Mouse (Mus musculus): ENCODE results near the gene Sdcbp2. TPM values are rescaled to one million over a fixed set of nuclear protein-coding genes. Genes with fewer than 3 reads are reported as not detected.

The Sdcbp2 gene
- 1.8 TPM in 2 replicates for polyA plus RNA-seq (2012; rRNA removed)

DNA sequence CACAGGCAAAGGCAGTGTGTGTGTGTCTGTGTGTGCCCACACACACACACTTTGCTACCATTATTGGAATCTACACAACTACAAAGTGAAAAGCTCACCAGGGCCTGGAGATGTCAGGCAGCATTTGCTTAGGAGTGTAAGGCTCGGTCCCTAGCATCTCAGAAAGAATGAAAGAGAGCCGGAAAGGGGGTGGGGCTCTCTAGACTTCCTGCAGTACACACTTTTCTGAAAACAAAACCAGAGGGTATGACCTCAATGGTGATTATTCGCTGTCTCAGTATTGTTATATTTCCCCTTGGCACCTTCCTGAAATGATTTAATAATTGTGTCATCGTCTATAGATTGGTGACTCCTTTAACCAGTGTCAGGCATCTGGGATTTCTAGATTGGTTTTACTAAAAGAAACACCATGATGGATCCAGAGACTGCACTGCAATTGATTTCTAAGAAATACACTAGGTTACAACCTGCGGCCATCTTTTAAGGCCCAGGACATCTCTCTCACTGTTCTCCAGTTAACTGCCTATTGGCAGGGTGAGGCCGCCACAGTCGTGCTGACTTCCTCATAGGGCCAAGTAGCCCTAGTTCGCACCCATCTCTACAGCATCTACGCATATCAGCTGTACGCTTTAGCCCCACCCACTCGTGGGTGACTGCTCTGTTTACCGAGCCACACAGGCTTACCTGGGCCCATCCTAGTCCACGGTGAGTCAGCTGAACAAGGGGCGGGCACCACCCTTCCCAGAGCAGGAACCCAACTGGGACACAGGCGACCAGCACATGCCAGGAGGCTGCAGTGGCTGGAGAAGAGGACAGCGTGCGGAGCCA lies at the start of gene Sdcbp2:
Gene Sdcbp2, plus strand, starts transcription at position 750 of the 828 bp plus-strand sequence.
- no peak for DNase-seq (ENCODE audit: extremely low spot score in 1 of 2, low spot score in 1 of 2)

DNA sequence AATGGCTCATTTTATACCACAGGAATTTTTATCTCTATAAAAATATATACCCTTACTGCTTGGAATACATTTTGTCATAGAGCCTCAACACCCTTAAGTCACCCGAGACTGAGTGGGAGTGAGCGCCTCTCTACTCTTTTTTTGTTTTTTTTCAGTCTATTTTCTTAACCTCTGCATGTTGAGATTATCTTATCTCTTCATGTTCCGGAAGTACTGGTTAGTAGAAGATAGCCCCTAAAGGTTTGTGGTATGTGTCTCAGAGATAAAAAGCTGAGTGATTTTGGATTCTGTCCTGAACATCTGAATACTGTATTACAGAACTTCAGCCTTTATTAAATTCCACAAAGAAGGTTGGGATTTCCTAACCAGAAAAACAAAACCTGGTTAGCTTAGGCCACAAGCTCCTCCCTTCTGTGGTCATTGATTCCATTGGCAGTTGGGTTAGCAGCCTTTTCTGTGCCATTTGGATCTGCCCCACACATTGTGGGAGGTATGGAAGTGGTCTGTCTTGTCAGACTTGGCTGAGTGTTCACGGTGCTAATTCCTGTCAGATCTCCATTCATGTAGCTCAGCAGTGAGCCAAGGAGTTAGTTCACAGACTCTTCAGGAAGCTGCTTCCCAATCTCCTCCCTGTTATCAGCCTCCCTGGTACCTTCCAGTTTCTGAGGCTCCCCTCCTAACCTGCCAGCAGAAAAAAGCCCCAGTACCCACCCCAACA lies 47.9 kb upstream of the Sdcbp2 start:
- DNase-seq (ENCODE audit: extremely low spot score in 1 of 2, low spot score in 1 of 2), result peak in 1 of 2 experiments; percentile 38

DNA sequence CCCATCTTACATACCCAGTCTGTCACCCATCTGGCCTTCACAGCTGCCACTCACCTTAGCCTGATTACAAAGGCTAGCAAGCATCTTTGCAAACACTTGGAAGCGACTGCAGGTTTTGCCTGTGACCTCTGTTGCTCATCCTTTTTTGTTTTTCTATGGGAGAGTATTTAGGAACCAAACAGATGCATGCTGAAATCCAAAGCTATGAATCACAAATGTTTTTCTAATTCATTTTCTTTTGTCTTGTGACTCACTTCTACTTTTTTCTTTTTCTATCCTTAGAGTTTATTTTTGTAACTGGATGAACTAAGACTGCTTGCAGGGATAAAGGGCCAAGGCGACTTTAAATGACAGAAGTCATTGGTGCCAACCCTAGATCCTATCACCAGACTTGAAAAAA lies 46.9 kb upstream of the Sdcbp2 start:
- no peak for DNase-seq (ENCODE audit: extremely low spot score in 1 of 2, low spot score in 1 of 2)

DNA sequence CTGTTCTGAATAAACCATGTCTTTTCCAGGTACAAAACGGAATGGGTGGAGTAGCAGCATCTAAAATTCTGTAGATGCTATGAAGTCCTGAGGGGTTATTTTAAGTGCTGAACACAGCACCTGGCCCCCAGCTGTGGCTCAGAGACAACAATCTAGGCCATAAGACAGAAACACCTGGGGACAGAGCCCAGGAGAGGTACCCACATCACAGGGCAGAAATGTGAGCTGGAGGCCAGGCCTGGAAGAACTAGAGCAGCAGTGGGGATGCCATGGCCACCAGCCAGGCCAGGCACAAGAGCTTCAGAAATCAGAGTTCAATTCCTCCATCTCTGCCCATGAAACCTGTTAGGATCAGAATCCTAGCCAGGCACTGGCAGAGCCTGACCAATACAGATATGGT lies 44.4 kb upstream of the Sdcbp2 start:
- no peak for DNase-seq (ENCODE audit: extremely low spot score in 1 of 2, low spot score in 1 of 2)

DNA sequence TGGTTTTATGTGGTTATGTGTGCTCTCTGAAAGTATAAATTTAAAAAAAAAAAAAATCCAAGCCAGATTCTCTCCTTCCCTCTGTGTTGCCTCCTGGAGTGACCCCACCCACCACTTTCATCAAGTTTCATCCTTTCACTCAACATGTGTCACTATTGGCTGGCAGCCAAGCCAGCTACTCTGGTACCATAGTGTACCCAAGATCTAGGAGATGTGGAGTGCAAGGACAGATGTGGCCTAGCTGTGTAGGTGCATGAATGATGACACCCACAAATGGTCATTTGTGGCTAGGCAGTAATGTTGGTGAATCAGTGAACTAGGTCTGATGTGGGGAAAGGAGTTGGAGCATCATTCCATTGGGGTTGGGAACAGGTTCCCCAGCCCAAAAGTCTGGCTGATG lies 43.3 kb upstream of the Sdcbp2 start:
- DNase-seq (ENCODE audit: extremely low spot score in 1 of 2, low spot score in 1 of 2), result no peak

DNA sequence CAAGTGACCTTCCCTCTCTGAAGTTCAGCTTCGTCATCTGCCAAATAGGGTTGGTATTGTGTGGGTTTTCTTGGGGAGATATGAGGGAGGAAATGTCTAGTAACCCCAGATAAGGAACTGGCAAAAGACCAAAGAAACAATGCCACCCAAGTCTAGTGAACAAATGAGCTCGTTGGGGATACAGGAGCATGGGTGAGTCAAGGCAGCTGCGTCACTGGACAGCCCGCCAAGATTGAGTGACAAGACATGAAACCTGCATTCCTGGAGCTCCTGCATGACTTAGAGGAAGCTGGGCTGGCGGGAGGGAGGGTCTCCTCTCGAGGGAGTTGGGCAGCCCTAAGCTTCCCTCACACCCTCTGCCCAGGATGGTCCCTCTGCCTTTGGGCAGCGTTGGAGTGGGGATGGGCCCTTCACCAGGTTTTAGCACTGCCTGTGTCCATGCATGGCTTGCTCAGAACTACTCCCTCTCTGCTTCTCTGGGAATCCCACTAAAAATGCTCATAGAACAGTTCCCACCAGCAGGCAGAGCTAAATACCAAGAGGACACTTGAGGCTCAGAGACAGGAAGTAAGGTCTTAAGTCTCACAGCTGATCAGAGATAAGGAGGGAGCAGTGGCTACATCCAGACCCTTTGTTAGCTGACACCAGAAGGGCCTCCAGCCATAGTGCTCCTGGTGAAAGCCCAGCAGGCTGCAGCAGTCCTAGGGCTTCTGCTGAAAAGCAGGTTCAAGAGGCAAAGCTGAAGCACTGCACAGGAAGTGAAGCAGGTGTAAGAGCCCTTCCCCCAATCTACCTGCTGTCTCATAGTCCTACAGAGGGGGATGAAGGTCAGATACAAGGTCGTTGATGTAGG lies 41.8 kb upstream of the Sdcbp2 start:
- no peak for DNase-seq (ENCODE audit: extremely low spot score in 1 of 2, low spot score in 1 of 2)

DNA sequence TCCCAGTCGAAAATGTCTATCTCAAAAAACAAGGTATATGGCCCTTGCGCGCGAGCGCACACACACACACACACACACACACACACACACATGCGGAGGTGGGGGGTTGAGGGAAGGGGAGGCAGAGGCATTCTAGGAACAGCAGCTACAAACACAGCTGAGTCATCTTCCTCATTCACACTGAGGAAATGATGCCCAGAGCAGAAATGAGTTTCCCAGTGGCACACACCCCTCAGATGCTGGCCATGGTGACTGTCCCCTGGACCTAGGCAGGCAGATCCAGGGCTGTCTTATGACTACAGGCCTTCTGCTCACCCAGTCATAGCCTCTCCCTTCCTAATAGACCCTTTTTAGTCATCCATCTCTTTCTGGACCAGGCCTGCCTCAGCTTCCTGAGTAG lies 38.8 kb upstream of the Sdcbp2 start:
- no peak for DNase-seq (ENCODE audit: extremely low spot score in 1 of 2, low spot score in 1 of 2)

DNA sequence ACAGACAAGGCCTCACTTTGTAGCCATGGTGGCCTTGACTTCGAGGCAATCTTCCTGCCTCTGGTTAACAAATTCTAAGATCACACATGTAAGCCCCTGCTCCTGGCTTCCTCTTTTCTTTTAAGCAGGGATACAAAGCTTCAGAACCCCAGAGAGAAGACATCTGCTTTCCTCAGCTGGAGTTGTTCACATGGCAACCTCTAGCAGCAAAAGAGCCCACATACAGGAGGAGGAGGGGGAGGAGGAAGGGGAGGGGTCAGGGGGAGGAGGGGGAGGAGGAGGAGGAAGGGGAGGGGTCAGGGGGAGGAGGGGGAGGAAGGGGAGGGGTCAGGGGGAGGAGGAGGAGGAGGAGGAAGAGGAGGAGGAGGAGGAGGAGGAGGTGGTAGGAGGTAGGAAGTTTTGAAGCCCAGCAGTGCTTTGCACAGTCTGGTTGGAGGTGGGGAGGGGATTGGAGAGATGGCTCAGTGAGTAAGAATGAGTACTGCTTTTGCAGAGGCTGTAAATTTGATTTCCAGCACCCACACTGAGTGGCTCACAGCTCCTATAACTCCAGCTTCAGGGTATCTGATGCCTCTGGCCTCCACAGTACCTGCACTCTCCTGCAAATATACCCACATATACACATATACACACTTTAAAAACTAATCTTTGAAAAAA lies 36.3 kb upstream of the Sdcbp2 start:
- peak in 1 of 2 experiments; percentile 46 for DNase-seq (ENCODE audit: extremely low spot score in 1 of 2, low spot score in 1 of 2)

DNA sequence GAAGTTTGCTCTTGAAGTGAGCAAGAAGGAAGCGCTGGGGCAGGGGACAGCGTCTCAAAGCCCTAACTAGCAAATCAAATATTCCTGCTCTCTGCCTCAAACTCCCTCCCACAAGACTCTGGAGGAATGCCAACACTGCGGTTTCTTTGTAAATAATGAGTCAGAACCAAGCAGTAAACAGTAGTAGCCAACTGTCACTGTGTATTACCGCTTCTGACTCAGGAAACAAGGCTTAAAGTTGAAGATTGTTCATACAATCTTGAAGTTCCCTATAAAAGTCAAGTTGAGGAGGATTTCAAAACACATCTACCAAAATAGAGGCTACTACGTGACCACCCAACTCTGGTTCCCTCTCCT lies 35.8 kb upstream of the Sdcbp2 start:
- DNase-seq (ENCODE audit: extremely low spot score in 1 of 2, low spot score in 1 of 2), result peak in 1 of 2 experiments; percentile 75

DNA sequence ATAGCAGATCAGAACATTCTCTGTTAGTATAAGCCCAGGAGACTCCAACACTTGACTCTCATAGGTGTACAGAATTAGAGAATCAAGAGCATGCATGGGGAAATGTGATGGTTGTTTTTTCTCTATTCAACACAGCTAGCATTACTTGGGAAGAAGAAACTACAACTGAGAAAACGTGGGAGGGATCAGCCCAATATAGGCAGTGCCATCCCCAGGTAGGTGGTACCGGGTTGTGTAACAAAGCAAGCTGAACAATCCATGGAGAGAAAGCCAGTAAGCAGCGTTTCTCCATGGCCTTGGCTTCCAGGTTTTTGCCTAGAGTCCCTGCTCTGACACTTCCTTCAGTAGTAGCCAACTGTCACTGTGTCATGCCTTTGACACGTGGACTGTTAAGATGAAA lies 33.8 kb upstream of the Sdcbp2 start:
- peak in 1 of 2 experiments; percentile 47 for DNase-seq (ENCODE audit: extremely low spot score in 1 of 2, low spot score in 1 of 2)

DNA sequence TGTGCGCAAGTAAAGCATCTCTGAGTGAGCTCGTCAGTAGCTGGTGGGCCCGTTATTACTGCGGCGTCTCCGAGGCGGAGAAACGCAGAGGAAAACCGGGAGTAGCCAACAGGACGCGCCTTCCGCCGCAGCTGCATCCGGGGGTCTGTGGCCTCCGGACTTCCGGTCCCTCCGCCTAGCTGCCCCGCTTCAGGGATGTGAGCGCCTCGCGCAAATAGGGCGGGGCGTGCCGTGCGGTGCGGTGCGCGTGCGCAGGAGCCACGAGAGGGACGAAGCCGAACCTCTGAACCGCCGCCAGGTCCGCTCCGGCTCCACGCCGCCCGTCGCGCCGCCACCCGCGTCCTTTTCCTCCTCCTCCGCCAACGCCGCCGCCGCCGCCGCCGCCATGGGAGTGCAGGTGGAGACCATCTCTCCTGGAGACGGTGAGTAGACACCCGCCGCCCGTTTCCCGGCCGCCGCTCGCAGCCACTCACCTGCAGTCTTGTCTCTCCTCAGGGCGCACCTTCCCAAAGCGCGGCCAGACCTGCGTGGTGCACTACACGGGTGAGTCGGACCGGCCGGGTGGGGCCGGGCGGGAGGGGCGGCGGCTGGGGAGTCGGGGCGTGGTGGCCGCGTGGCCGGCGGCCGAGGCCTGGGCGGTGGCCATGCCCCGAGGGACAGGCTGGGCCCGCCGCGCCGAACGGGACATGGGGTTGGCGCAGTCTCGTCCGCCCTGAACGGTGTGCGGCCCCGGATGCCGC lies 29.9 kb upstream of the Sdcbp2 start, which contains the start of gene Fkbp1a:
Gene Fkbp1a, plus strand, starts transcription at position 161 of the 740 bp plus-strand sequence.
- DNase-seq (ENCODE audit: extremely low spot score in 1 of 2, low spot score in 1 of 2), result peak; percentile 90 to 97

DNA sequence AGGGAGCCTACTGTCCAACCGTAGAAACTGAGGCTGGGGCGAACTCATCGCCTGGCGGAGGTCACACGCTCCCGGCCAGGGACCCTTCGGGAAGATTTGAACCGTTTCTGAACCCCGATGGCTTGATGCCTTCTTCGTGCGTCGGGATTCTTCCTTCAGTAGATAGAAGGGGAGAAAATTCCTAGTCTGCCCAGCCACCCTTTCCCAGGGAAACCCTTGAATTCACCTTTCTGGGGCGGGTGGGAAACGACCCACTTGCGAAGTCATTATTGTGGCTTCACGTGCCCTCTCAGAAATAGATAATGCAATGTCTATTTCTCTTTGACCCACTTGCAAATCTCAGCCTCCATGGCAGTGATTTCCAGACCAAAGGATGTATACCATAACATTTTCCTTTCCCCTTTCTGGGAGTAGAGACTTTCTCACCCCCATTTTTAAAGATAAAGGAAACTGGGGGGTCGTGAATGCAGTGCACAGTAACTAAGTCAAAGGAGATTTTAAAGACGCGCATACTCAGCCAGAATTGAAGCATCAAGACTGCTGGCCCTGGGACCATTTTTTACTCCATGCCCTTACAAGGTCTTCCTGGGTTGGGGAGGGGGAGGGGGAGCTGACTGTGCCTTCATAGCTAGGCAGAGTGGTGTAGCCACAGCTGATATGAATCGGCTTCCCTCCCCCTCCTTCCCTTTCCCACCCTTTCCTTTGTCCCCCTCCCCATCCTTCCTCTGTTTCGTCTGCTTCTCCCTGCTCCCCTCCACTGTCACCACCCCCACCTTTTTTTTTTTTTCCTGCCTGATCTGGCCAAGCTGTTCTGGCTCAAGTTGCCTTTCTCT lies 29.1 kb upstream of the Sdcbp2 start:
- peak in 1 of 2 experiments; percentile 68 for DNase-seq (ENCODE audit: extremely low spot score in 1 of 2, low spot score in 1 of 2)

DNA sequence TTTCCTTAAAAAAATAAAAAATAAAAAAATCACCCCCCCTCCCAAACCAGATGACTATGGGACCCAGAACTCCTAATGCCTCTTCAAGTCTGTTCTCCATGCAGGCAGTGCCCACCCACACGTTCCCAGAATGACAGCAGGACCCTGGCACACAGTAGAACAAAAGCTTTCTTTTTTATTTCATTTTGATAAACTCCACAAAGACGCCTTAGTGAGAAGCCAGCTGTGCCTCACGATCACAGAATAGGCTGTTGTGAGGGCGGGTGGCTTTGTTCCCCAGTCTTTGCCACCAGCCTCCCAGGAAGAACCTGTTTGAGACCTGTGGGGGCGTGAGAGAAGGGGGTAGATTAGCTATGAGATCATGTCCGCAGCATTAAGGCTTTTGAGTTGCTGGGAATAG lies 27.7 kb upstream of the Sdcbp2 start:
- DNase-seq (ENCODE audit: extremely low spot score in 1 of 2, low spot score in 1 of 2), result peak in 1 of 2 experiments; percentile 66

DNA sequence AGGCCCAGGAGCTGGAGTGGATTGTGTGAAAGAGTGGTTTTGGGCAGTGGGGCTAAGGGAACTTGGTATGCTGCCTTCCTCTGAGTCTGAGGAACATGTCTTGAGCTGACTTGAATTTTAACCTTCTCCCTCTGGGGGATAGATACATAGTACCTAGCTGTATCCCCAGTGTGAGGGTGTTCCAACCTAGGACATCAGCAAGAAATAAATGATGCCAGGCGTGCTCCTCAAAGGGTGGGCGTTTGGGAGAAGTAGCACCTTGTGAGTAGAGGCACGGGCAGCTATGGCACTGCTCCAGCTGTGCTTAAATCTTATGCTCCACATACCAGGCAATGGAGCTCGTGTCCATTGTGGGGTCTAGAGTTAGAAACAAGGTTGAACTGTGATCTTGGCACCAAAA lies 25.9 kb upstream of the Sdcbp2 start:
- no peak for DNase-seq (ENCODE audit: extremely low spot score in 1 of 2, low spot score in 1 of 2)

DNA sequence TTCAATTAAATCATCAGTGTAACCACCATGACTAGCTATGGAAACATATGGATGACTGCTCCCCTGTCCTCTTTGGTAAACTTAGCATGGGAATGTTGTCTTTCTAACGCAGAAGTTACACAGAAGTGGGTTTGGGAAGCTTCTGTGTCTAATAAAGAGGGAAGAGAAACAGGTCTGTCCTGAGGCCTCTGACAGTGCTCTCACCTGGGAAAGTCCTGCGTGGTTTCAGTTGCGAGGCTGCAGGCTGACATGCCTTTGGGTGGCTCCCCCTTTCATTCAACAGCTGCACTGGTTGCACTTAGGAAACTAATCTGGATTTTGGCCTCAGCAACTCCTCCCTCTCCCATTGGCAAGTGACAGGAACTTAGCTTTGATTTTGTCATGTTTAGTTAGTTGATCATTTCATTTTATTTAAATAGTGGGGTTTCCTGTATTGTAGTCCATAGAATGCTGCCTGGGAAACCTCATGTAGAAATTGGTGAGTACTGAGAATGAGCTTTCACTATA lies 22.8 kb upstream of the Sdcbp2 start:
- no peak for DNase-seq (ENCODE audit: extremely low spot score in 1 of 2, low spot score in 1 of 2)

DNA sequence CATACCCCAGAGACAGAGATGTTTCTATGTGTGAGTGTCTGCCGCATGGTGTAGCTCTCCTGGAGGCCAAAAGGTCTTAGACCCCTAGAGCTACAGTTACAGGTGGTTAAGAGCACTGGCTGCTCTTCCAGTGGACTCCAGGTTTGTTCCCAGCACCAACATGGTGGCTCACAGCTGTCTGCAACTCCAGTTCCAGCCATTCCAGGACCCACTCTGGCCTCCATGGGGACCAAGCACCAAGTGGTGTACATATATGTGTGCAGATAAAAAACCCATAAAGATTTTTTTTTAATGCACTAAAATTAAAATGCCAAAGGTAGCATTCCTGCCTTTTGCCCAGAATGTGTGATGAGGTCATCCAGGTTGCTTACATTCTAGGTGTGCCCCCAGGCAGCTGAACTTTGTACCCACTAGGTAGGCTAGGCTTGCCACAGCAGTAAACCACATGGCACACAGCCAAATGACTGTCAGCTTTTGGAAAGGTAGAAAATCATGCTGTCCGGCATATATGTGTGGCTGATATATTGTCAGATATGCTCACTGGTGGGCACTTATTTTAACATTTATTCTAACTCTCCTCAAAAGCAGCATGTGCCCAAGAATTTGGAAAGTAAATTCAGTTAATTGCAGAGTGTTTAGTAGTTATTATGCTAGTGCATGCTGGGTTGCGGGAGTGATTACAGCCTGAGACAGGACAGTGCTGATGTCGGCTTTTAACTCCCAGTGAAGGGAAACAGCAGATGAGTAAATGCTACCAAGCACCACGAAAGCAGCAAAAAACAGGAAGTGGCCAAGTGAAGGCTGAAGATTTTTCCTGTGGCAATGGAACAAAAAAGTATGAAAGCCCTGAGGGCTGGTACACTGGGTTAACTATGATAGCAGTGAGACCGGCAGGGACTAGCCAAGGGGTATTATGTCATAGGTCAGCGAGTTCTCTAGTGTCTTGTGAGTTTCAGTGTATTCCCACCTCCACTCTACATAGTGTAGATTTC lies 9.2 kb upstream of the Sdcbp2 start:
- DNase-seq (ENCODE audit: extremely low spot score in 1 of 2, low spot score in 1 of 2), result no peak

DNA sequence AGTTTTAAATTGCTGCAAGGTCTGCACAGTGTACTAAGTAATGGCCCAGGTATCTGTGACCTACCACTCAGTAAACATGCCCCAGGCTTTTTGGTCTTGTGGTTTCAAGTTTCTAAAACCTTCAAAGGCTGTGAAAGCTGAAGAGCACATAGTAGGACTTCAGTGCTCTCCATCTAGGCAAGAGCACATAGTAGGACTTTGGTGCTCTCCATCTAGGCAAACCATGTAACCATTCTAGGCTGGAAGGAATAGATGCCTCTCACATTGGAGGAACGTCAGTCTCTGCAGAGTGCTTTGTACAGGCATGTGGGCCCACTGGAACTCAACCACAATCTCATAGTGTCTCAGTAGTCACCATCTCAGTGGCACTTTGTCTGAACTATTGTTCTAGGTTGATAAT lies 8.4 kb upstream of the Sdcbp2 start:
- no peak for DNase-seq (ENCODE audit: extremely low spot score in 1 of 2, low spot score in 1 of 2)
